Mouse (Mus musculus): ENCODE measurements around the gene Uevld. TPM values are rescaled to one million over a fixed set of nuclear protein-coding genes. Genes with fewer than 3 reads are reported as not detected.

Uevld gene
- polyA plus RNA-seq, 2 experiments, result 3.9 to 6.4 TPM

GRCm38 (mm10) chr7:46928291-46928690 lies 30.0 kb downstream of the Uevld start:
- Histone ChIP-seq H3K9ac (replicated peaks) (no peak overlapping the region), H3K27me3 (ENCODE audit: control insufficient read depth, insufficient read depth, low read length) (no peaks in the 10 kb centered on the region), H3K4me1 (replicated peaks; ENCODE audit: control insufficient read depth in 2 of 2, insufficient read depth in 2 of 2, low read length in 1 of 2) (peaks cover 0 to 2% of the 10 kb centered on the region in 2 experiments; a peak in 2 of 4 replicates), H3K4me3 (ENCODE audit: insufficient read depth in 1 of 2, low read depth in 2 of 2, low read length in 2 of 2) (no peak overlapping the region), H3K27ac (no peak overlapping the region), H3K4me2 (ENCODE audit: low read depth) (no peak overlapping the region), H3K9me3 (ENCODE audit: control insufficient read depth, low read length) (no peaks in the 10 kb centered on the region), H3K36me3 (replicated peaks; ENCODE audit: control insufficient read depth, insufficient read depth, low read depth) (peaks cover 5% of the 10 kb centered on the region; the same call in 1 of the 2 replicates)
- TF ChIP-seq EP300 (IDR thresholded peaks at IDR 0.05; ENCODE audit: low read depth) (no peak), CTCF (IDR thresholded peaks at IDR 0.05; ENCODE audit: low read depth) (no peak)
- 69% methylated on average over 5 of the region's 5 CpGs for WGBS (ENCODE audit: insufficient replicate concordance)
- DNase-seq (ENCODE audit: low read depth in 3 of 3, low spot score in 3 of 3), result no peak
- no peak for ATAC-seq (ENCODE audit: insufficient read depth)

- 77% methylated on average over 4 of the region's 4 CpGs for WGBS (ENCODE audit: insufficient replicate concordance)
- Histone ChIP-seq H3K4me2 (ENCODE audit: low read depth) (no peak overlapping the region), H3K36me3 (replicated peaks; ENCODE audit: control insufficient read depth, insufficient read depth, low read depth) (no peaks in the 10 kb centered on the region; the same call in 1 of the 2 replicates), H3K9ac (replicated peaks) (no peak overlapping the region), H3K9me3 (ENCODE audit: control insufficient read depth, low read length) (no peaks in the 10 kb centered on the region), H3K27ac (no peak overlapping the region), H3K4me3 (ENCODE audit: insufficient read depth in 1 of 2, low read depth in 2 of 2, low read length in 2 of 2) (no peak overlapping the region), H3K4me1 (replicated peaks; ENCODE audit: control insufficient read depth in 2 of 2, insufficient read depth in 2 of 2, low read length in 1 of 2) (peaks cover 12 to 19% of the 10 kb centered on the region in 2 experiments), H3K27me3 (ENCODE audit: control insufficient read depth, insufficient read depth, low read length) (no peaks in the 10 kb centered on the region)
- ATAC-seq (ENCODE audit: insufficient read depth) (no peak), DNase-seq (ENCODE audit: low read depth in 3 of 3, low spot score in 3 of 3) (no peak)
- TF ChIP-seq EP300 (IDR thresholded peaks at IDR 0.05; ENCODE audit: low read depth), result no peak
These were observed 36.3 kb downstream of the Uevld start for GRCm38 (mm10) chr7:46922075-46922474.

- ATAC-seq (ENCODE audit: insufficient read depth), result peak; percentile 89
- H3K4me2 ChIP-seq (ENCODE audit: low read depth), result peak within 1 kb of the TSS; percentile 92
- under 1% methylated on average over 72 of the region's 75 CpGs for WGBS (ENCODE audit: insufficient replicate concordance)
These were observed 38.7 kb downstream of the Uevld start, which contains the start of gene Tsg101 for GRCm38 (mm10) chr7:46919551-46920176. TSS of gene Tsg101 (minus strand) at chr7:46919969.

GRCm38 (mm10) chr7:46918678-46919371 lies 39.5 kb downstream of the Uevld start:
- TF ChIP-seq EP300 (IDR thresholded peaks at IDR 0.05; ENCODE audit: low read depth), result no peak
- no peak for TF ChIP-seq CTCF (IDR thresholded peaks at IDR 0.05; ENCODE audit: low read depth)
- Histone ChIP-seq H3K27me3 (ENCODE audit: control insufficient read depth, insufficient read depth, low read length) (no peaks in the 10 kb centered on the region), H3K9me3 (ENCODE audit: control insufficient read depth, low read length) (no peaks in the 10 kb centered on the region), H3K4me1 (replicated peaks; ENCODE audit: control insufficient read depth in 2 of 2, insufficient read depth in 2 of 2, low read length in 1 of 2) (peaks cover 12 to 20% of the 10 kb centered on the region in 2 experiments), H3K27ac (peak overlapping the region; percentile 83), H3K36me3 (replicated peaks; ENCODE audit: control insufficient read depth, insufficient read depth, low read depth) (no peaks in the 10 kb centered on the region; the same call in 1 of the 2 replicates), H3K4me2 (ENCODE audit: low read depth) (peak overlapping the region; percentile 92), H3K4me3 (ENCODE audit: insufficient read depth in 1 of 2, low read depth in 2 of 2, low read length in 2 of 2) (peak overlapping the region; percentile 88 to 99), H3K9ac (replicated peaks) (peak overlapping the region; percentile 90)
- WGBS (ENCODE audit: insufficient replicate concordance), result 5% methylated on average over 13 of the region's 13 CpGs
- DNase-seq (ENCODE audit: low read depth in 3 of 3, low spot score in 3 of 3), result peak in 2 of 3 experiments; percentile 22 to 27
- ATAC-seq (ENCODE audit: insufficient read depth), result no peak

More at GRCm38 (mm10) chr7:46919551-46920176, 38.7 kb downstream of the Uevld start, which contains the start of gene Tsg101:
- Histone ChIP-seq H3K9ac (replicated peaks) (peak within 1 kb of the TSS; percentile 90), H3K4me3 (ENCODE audit: insufficient read depth in 1 of 2, low read depth in 2 of 2, low read length in 2 of 2) (peak within 1 kb of the TSS; percentile 88 to 99), H3K9me3 (ENCODE audit: control insufficient read depth, low read length) (no peaks in the 10 kb centered on the region), H3K27ac (peak within 1 kb of the TSS; percentile 83), H3K4me1 (replicated peaks; ENCODE audit: control insufficient read depth in 2 of 2, insufficient read depth in 2 of 2, low read length in 1 of 2) (peaks cover 12 to 22% of the 10 kb centered on the region in 2 experiments), H3K36me3 (replicated peaks; ENCODE audit: control insufficient read depth, insufficient read depth, low read depth) (no peaks in the 10 kb centered on the region; the same call in 1 of the 2 replicates), H3K27me3 (ENCODE audit: control insufficient read depth, insufficient read depth, low read length) (no peaks in the 10 kb centered on the region)
- TF ChIP-seq EP300 (IDR thresholded peaks at IDR 0.05; ENCODE audit: low read depth) (no peak), CTCF (IDR thresholded peaks at IDR 0.05; ENCODE audit: low read depth) (no peak)
- DNase-seq (ENCODE audit: low read depth in 3 of 3, low spot score in 3 of 3), result peak; percentile 71 to 77 (median 73)

GRCm38 (mm10) chr7:46916376-46916775 lies 42.0 kb downstream of the Uevld start:
- no peaks in the 10 kb centered on the region for H3K9me3 ChIP-seq (ENCODE audit: control insufficient read depth, low read length)
- H3K27ac ChIP-seq, result no peak overlapping the region
- no peak overlapping the region for H3K9ac ChIP-seq (replicated peaks)
- ATAC-seq (ENCODE audit: insufficient read depth) (no peak), DNase-seq (ENCODE audit: low read depth in 3 of 3, low spot score in 3 of 3) (no peak)
- no peak overlapping the region for H3K4me2 ChIP-seq (ENCODE audit: low read depth)
- 75% methylated on average over 3 of the region's 3 CpGs for WGBS (ENCODE audit: insufficient replicate concordance)
- H3K27me3 ChIP-seq (ENCODE audit: control insufficient read depth, insufficient read depth, low read length), result no peaks in the 10 kb centered on the region
- no peak overlapping the region for H3K4me3 ChIP-seq (ENCODE audit: insufficient read depth in 1 of 2, low read depth in 2 of 2, low read length in 2 of 2)
- TF ChIP-seq EP300 (IDR thresholded peaks at IDR 0.05; ENCODE audit: low read depth), result no peak
- no peak for TF ChIP-seq CTCF (IDR thresholded peaks at IDR 0.05; ENCODE audit: low read depth)
- peaks cover 12 to 20% of the 10 kb centered on the region in 2 experiments for H3K4me1 ChIP-seq (replicated peaks; ENCODE audit: control insufficient read depth in 2 of 2, insufficient read depth in 2 of 2, low read length in 1 of 2)
- H3K36me3 ChIP-seq (replicated peaks; ENCODE audit: control insufficient read depth, insufficient read depth, low read depth), result peaks cover 10% of the 10 kb centered on the region

Data from liver, embryonic 14.5 days (tissue).